Mouse (Mus musculus) liver, adult 2 months (tissue): ENCODE data around the gene Rexo4.

ENCODE experiments used
- CTCF ChIP-seq: fragments of 200-500 bp; IDR thresholded peaks from 2 replicates; pipeline ENCODE4 v1.5.1; 2011; ENCODE audit warnings: low read depth, low read length, control low read depth
- POLR2A ChIP-seq: fragments of 200-500 bp; IDR thresholded peaks from 2 replicates; pipeline ENCODE4 v1.6.1; 2011; ENCODE audit warnings: low read length, control low read depth; ENCODE audit not compliant: insufficient read depth; ENCODE audit errors: extremely low read depth

DNA sequence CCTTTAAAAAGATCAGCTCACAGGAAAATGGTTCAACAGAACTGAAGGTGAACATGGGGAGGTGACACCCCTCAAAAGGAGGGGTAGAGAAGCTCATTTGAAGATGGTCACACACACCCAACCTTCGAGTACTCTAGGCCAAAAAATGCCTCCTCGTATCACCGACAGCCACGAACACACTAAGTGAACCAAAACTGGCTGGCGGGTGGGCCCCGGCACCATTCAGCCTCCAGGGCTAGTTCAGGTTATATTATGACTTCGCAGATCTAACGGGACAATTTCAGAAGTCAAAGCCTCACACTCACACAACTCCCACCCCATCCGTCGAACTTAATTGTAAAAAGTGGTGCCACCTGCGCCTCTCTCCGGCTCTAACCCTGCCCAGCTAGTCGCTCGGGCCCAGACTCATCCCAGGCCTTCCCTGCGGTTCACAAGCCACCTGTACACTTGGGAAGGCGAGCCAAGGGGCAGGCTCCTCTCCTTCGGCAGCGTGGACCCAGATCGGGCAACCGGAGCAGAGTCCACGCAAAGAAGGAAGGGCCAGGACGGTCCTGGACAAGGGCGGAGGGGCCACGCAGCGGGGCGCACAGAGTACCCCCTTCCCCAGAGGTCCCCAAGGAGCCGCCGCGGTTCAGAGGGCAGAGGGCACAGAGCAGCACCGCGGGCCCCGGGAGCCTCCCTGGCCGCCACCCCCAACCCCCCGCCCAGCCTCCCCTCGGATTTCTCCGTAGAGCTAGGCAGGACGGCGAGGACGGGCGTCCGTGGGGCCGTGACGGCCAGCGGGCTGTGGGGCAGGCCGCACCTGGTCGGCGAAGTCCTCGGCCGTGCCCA is 31.5 kb downstream of the Rexo4 start:
- TF ChIP-seq CTCF (no peak), POLR2A (no peak)
